Mouse (Mus musculus) spleen, postnatal 14 days (tissue): ENCODE measurements at regions not wholly inside any gene's neighbourhood (a gene's known extent, or its start where the extent isn't known, plus 50 kb on each side); places are given as distances from the start of the nearest gene placed in this dataset.
"Not testable (repeated sequence)": the region's sequence is repeated elsewhere in the genome, so short reads cannot be mapped to it uniquely, and the experiment has no call there.

Source experiments
- DNase-seq, 2 experiments: peaks; one replicate each; pipeline ENCODE4 v3.0.0; 2021 to 2022; ENCODE audit warnings: low spot score in 2 of 2

- no peak for DNase-seq
Measured at GRCm38 (mm10) chr1:137223052-137223451, 262.8 kb upstream of the Nr5a2 start.

- DNase-seq = no peak
Measured at GRCm38 (mm10) chr1:137221087-137222057, 261.1 kb upstream of the Nr5a2 start.

GRCm38 (mm10) chr1:137220226-137220625, 260.0 kb upstream of the Nr5a2 start:
- DNase-seq = no peak

- no peak for DNase-seq
Measured at GRCm38 (mm10) chr1:137218611-137219010, 258.4 kb upstream of the Nr5a2 start.

GRCm38 (mm10) chr1:137218096-137218495, 257.8 kb upstream of the Nr5a2 start:
- DNase-seq = no peak

- no peak for DNase-seq
Measured at GRCm38 (mm10) chr1:137217206-137217605, 257.0 kb upstream of the Nr5a2 start.

- DNase-seq = not testable (repeated sequence)
Measured at GRCm38 (mm10) chr1:137214328-137214727, 254.1 kb upstream of the Nr5a2 start.

GRCm38 (mm10) chr1:137213717-137214116, 253.5 kb upstream of the Nr5a2 start:
- no peak for DNase-seq

GRCm38 (mm10) chr1:137212856-137213255, 252.6 kb upstream of the Nr5a2 start:
- DNase-seq = no peak

- DNase-seq = no peak
Measured at GRCm38 (mm10) chr1:137204371-137204770, 244.1 kb upstream of the Nr5a2 start.

GRCm38 (mm10) chr1:137203512-137203911, 243.3 kb upstream of the Nr5a2 start:
- DNase-seq = no peak

GRCm38 (mm10) chr1:137200931-137201330, 240.7 kb upstream of the Nr5a2 start:
- no peak for DNase-seq

GRCm38 (mm10) chr1:137195962-137196361, 235.7 kb upstream of the Nr5a2 start:
- no peak for DNase-seq

- DNase-seq = no peak
Measured at GRCm38 (mm10) chr1:137195065-137195620, 234.9 kb upstream of the Nr5a2 start.

- no peak for DNase-seq
Measured at GRCm38 (mm10) chr1:137178231-137178630, 218.0 kb upstream of the Nr5a2 start.

- no peak for DNase-seq
Measured at GRCm38 (mm10) chr1:137176696-137177095, 216.4 kb upstream of the Nr5a2 start.

- DNase-seq = no peak
Measured at GRCm38 (mm10) chr1:137174081-137174480, 213.8 kb upstream of the Nr5a2 start.

- no peak for DNase-seq
Measured at GRCm38 (mm10) chr1:137172128-137172527, 211.9 kb upstream of the Nr5a2 start.

- DNase-seq = no peak
Measured at GRCm38 (mm10) chr1:137171451-137171850, 211.2 kb upstream of the Nr5a2 start.

- DNase-seq = no peak
Measured at GRCm38 (mm10) chr1:137147891-137148290, 187.6 kb upstream of the Nr5a2 start.

- no peak for DNase-seq
Measured at GRCm38 (mm10) chr1:137141879-137142570, 181.8 kb upstream of the Nr5a2 start.

- no peak for DNase-seq
Measured at GRCm38 (mm10) chr1:137141372-137141771, 181.1 kb upstream of the Nr5a2 start.
